Mouse (Mus musculus): ENCODE results near the gene Gabpb2. TPM values are rescaled to one million over a fixed set of nuclear protein-coding genes. Genes with fewer than 3 reads are reported as not detected.

Gabpb2 gene
- total RNA-seq, 4 experiments from 2014 or later: 7.2 to 9.1 (median 7.6) TPM

Small RNAs within 50 kb of the gene (microRNA-seq; reads per million reads assigned to microRNA genes)
- gene Mir8099-1: not detected

Other genes starting within 250 kb of the Gabpb2 start
- gene Pi4kb, start 243.2 kb downstream of the Gabpb2 start, total RNA-seq (2022): 10 to 100 TPM; 16.7 to 22.2 (median 20.2) TPM
- gene Zfp687, start 202.5 kb downstream of the Gabpb2 start, total RNA-seq (2022): 10 to 100 TPM; 14.2 to 18.8 (median 16.3) TPM
- gene Psmd4, start 175.3 kb downstream of the Gabpb2 start, total RNA-seq (2022): 100 to 1,000 TPM; 191 to 247 (median 221) TPM
- gene Pip5k1a, start 111.0 kb downstream of the Gabpb2 start, total RNA-seq (2022): 10 to 100 TPM; 21.9 to 27.6 (median 24.7) TPM
- 10 to 100 TPM; 51.9 to 96.7 (median 73.1) TPM for gene Vps72, start 106.9 kb downstream of the Gabpb2 start, total RNA-seq (2022)
- 100 to 1,000 TPM; 688 to 884 (median 752) TPM for gene Tmod4, start 93.4 kb downstream of the Gabpb2 start, total RNA-seq (2022)
- 10 to 100 TPM; 24.9 to 37.2 (median 33.4) TPM for gene Scnm1, start 83.9 kb downstream of the Gabpb2 start, total RNA-seq (2022)
- 1 to 10 TPM; 6.3 to 8.2 (median 7.3) TPM for gene Lysmd1, start 83.8 kb downstream of the Gabpb2 start, total RNA-seq (2022)
- under 1 TPM; 0.25 to 0.35 (median 0.29) TPM for gene Tnfaip8l2, start 75.6 kb downstream of the Gabpb2 start, total RNA-seq (2022)
- gene Sema6c, start 57.5 kb downstream of the Gabpb2 start, total RNA-seq (2022): 10 to 100 TPM; 67.3 to 91.3 (median 87.4) TPM
- gene Cdc42se1, start 10.8 kb upstream of the Gabpb2 start, total RNA-seq (2022): 10 to 100 TPM; 13.7 to 18.3 (median 15.0) TPM
- gene Mllt11, start 14.3 kb upstream of the Gabpb2 start, total RNA-seq (2022): 100 to 1,000 TPM in 1 of 4 experiments, 10 to 100 TPM in 3; 69.6 to 108 (median 87.4) TPM
- gene Gm128, start 23.7 kb upstream of the Gabpb2 start, total RNA-seq (2022): not detected
- not detected for gene Bnipl, start 33.3 kb upstream of the Gabpb2 start, total RNA-seq (2022)
- gene Mindy1, start 63.4 kb upstream of the Gabpb2 start, total RNA-seq (2022): 10 to 100 TPM; 25.4 to 29.7 (median 27.8) TPM
- gene Prune1, start 64.2 kb upstream of the Gabpb2 start, total RNA-seq (2022): 10 to 100 TPM; 47.7 to 58.8 (median 53.5) TPM
- gene Anxa9, start 89.3 kb upstream of the Gabpb2 start, total RNA-seq (2022): not detected
- 10 to 100 TPM; 13.1 to 16.7 (median 15.3) TPM for gene Cers2, start 96.9 kb upstream of the Gabpb2 start, total RNA-seq (2022)
- gene Setdb1, start 139.3 kb upstream of the Gabpb2 start, total RNA-seq (2022): 10 to 100 TPM in 2 of 4 experiments, 1 to 10 TPM in 2; 8.4 to 10.7 (median 10.1) TPM
- gene 4930558C23Rik, start 184.9 kb upstream of the Gabpb2 start, total RNA-seq (2022): under 1 TPM in 1 of 4 experiments, not detected in 3; 0.92 TPM
- gene Arnt, start 216.5 kb upstream of the Gabpb2 start, total RNA-seq (2022): 10 to 100 TPM; 45.0 to 51.9 (median 46.6) TPM